Mouse (Mus musculus) hindbrain, embryonic 12.5 days (tissue): ENCODE results near the gene Arpp19. TPM values are rescaled to one million over a fixed set of nuclear protein-coding genes. Genes with fewer than 3 reads are reported as not detected.

Experiments
- ATAC-seq: fragments of 200-750 bp; cut with Nextera tagmentation; 2 replicates; pipeline ENCODE4 v1.8.0; 2017; ENCODE audit warnings: moderate TSS enrichment; ENCODE audit not compliant: low FRiP score
- H3K27ac ChIP-seq: fragments of 300-500 bp; sonication (generic); 2 replicates; pipeline ENCODE4 v1.5.1; 2016; ENCODE audit warnings: mild to moderate bottlenecking
- H3K27me3 ChIP-seq: fragments of 300-500 bp; sonication (generic); 2 replicates; pipeline ENCODE4 v1.6.1; 2016; ENCODE audit warnings: mild to moderate bottlenecking
- H3K36me3 ChIP-seq: fragments of 300-500 bp; sonication (generic); 2 replicates; pipeline ENCODE4 v1.6.1; 2016; ENCODE audit warnings: mild to moderate bottlenecking
- H3K4me1 ChIP-seq: fragments of 300-500 bp; sonication (generic); 2 replicates; pipeline ENCODE4 v1.6.1; 2016
- H3K4me2 ChIP-seq: fragments of 300-500 bp; sonication (generic); replicated peaks from 2 replicates; pipeline ENCODE4 v1.6.1; 2016; ENCODE audit warnings: mild to moderate bottlenecking
- H3K4me3 ChIP-seq: fragments of 300-500 bp; sonication (generic); 2 replicates; pipeline ENCODE4 v1.5.1; 2016; ENCODE audit warnings: mild to moderate bottlenecking
- H3K9ac ChIP-seq: fragments of 300-500 bp; sonication (generic); 2 replicates; pipeline ENCODE4 v1.6.1; 2016; ENCODE audit warnings: mild to moderate bottlenecking, moderate library complexity
- H3K9me3 ChIP-seq: fragments of 300-500 bp; sonication (generic); replicated peaks from 2 replicates; pipeline ENCODE4 v1.6.1; 2016; ENCODE audit warnings: mild to moderate bottlenecking
- WGBS: fragments of 180-500 bp; shearing (Covaris S2); methylation state at CpG from one replicate; pipeline ENCODE4 v1.1.7; 2016; 5-methylcytosine and 5-hydroxymethylcytosine counted together
- polyA plus RNA-seq: library from polyadenylated mRNA; unstranded; fragments of >200 nt; fragmentation: Nextera tagmentation; extraction: Ambion mirVana; gene quantifications from 2 replicates; pipeline ENCODE4 v1.2.1, GENCODE M21; 2016

The Arpp19 gene
- polyA plus RNA-seq, 1 experiment from 2014 or later, result 280 TPM

DNA sequence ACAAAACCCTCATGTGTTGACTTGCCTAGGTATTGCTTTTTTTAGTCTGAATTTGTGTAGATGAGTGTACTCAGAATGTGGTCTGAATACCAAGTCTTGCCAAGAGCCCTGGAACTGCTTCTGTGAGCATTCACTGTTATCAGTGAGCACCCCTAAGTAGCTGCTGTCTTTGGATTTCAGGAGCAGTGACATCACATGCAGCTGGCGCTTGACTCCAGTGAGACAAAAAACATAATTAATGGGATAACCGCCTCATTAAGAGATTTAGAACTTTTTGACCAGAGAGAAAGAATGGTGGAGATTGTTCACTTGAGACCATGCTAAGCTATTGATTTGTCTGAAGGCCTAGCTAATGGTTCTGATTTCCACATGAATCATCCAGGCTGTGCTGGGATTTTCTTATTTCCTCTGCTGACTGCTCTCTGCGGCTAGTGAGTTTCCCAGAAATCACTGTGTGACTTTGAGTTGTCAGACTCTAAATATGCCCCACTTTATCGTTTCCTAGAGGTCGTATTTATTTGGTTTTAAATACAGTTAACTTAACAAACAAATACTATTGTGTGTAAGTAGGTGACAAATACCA, 47.9 kb downstream of the Arpp19 start:
- 63% methylated on average over 5 of the region's 5 CpGs for WGBS
- ATAC-seq, result no peak
- H3K27ac ChIP-seq, result no peak overlapping the region

DNA sequence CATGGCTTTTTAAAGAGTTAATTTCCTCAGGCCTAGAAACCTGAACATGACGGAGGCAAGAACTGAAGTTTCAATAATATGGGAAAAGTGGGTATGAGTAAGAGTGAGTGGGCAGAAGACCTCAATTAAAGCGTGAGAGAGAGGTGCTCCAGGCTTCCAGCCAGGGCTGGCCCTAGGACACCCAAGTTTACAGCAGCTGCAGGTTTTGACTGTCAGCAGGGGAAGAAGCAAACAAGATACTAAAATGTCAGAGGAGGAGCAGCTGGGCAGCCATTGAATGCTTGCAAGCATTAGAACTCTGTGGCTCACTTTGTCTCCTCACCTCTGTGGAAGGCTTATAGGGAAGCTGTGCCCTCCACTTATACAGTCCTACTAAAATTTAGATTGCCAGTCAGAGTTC, 50.4 kb downstream of the Arpp19 start:
- no peak overlapping the region for H3K9ac ChIP-seq
- no peaks in the 10 kb centered on the region for H3K9me3 ChIP-seq
- ATAC-seq, result no peak
- H3K4me1 ChIP-seq, result 0 out of 2 replicates have a peak, but pooled peaks cover 4% of the 10 kb centered on the region
- H3K36me3 ChIP-seq, result no peaks in the 10 kb centered on the region
- H3K27me3 ChIP-seq, result no peaks in the 10 kb centered on the region
- WGBS, result 71% methylated on average over 2 of the region's 2 CpGs
- H3K4me2 ChIP-seq, result no peak overlapping the region
- no peak overlapping the region for H3K27ac ChIP-seq
- H3K4me3 ChIP-seq, result no peak overlapping the region

More for the DNA sequence above, 47.9 kb downstream of the Arpp19 start:
- Histone ChIP-seq H3K27me3 (no peaks in the 10 kb centered on the region), H3K4me2 (no peak overlapping the region), H3K9ac (no peak overlapping the region), H3K36me3 (no peaks in the 10 kb centered on the region), H3K4me3 (no peak overlapping the region), H3K9me3 (no peaks in the 10 kb centered on the region), H3K4me1 (0 out of 2 replicates have a peak, but pooled peaks cover 4% of the 10 kb centered on the region)

DNA sequence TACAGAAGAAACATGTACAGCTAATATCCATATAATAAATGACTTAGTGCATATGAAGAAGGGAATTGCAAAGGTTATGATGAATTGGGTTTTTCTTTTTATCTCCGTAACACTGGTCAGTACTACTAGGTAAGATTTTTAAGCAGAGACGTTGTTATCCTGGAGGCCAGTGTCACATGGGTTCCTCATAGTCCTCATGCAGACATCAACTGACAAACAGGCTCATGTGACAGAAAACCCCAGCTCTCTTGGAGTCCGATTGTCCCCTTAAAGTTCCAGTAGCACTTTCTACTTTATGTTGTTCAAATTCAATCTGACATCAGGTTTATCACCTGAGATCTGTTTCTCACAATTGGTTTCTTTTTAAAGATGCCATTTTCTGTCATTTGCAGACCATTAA, 51.9 kb downstream of the Arpp19 start:
- Histone ChIP-seq H3K36me3 (no peaks in the 10 kb centered on the region), H3K9ac (no peak overlapping the region), H3K27ac (no peak overlapping the region), H3K4me2 (no peak overlapping the region), H3K4me1 (0 out of 2 replicates have a peak, but pooled peaks cover 4% of the 10 kb centered on the region), H3K4me3 (no peak overlapping the region), H3K9me3 (no peaks in the 10 kb centered on the region), H3K27me3 (no peaks in the 10 kb centered on the region)
- no peak for ATAC-seq
- WGBS, result 79% methylated on average over 3 of the region's 3 CpGs

DNA sequence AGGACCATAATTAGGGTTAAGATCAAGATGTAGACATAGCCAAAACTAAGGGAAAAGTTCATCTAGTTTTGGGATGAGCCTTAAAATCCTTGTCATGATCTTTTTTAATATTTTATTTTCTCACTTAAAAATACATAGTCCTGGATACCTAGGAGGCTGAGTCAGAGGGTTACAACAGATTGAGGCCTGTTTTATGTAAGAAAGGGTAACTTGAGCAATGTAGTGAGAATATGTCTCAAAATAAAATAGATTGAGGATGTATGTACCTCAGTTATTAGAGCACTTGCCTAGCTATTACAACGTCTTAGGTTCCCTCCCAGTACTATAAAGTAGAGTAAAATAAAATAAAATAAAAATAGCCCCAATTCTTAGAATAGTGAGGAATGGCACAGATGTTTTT, 54.7 kb downstream of the Arpp19 start:
- Histone ChIP-seq H3K4me1 (no peaks in the 10 kb centered on the region), H3K36me3 (no peaks in the 10 kb centered on the region), H3K9ac (no peak overlapping the region), H3K4me3 (no peak overlapping the region), H3K27me3 (no peaks in the 10 kb centered on the region), H3K27ac (no peak overlapping the region), H3K4me2 (no peak overlapping the region), H3K9me3 (no peaks in the 10 kb centered on the region)
- 83% methylated on average over 1 of the region's 1 CpGs for WGBS
- ATAC-seq, result no peak

DNA sequence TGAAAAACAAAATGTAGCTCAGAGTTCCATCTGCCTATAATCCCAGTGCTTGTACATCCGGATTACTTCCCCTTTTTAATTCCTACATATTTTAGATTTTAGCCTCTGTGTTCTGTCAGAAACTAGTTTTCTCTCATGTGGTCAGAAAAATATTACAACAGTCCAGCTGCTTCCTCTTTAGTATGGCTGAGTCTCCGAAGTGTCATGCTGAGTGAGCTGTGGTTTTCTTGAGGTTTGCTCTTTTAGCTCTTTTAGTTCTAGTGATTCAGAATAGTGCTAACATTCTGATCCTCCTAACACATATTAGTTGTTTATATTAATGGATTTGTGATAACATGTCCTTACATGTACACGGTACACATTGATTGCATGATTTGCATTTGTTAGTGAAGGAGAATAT, 57.3 kb downstream of the Arpp19 start:
- Histone ChIP-seq H3K27me3 (no peaks in the 10 kb centered on the region), H3K9me3 (no peaks in the 10 kb centered on the region), H3K4me2 (no peak overlapping the region), H3K4me1 (no peaks in the 10 kb centered on the region), H3K27ac (no peak overlapping the region), H3K36me3 (no peaks in the 10 kb centered on the region), H3K4me3 (no peak overlapping the region), H3K9ac (no peak overlapping the region)
- no peak for ATAC-seq
- WGBS, result 84% methylated on average over 3 of the region's 3 CpGs

DNA sequence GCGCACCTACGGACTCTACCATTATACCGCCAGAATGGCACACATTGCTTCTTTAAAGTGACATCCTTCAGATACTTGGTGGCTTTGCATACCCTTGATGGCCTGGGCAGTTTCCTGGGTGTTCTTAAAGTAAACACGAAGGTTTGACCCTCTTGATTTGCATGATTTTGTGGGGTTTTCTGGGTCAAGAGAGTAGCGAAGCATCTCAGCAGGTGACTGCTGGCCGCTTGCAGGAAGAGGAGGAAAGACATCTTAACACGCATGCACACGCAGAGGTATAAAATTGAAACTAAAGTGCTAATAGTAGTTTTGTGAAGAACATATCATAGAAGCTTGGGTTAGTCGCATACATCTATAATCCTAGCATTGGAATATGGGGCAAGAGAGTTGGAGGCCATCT, 61.5 kb downstream of the Arpp19 start:
- H3K4me3 ChIP-seq, result no peak overlapping the region
- no peaks in the 10 kb centered on the region for H3K36me3 ChIP-seq
- H3K27ac ChIP-seq, result no peak overlapping the region
- no peak for ATAC-seq
- H3K9me3 ChIP-seq, result no peaks in the 10 kb centered on the region
- WGBS, result 94% methylated on average over 9 of the region's 9 CpGs
- no peak overlapping the region for H3K4me2 ChIP-seq
- no peaks in the 10 kb centered on the region for H3K4me1 ChIP-seq
- no peaks in the 10 kb centered on the region for H3K27me3 ChIP-seq
- H3K9ac ChIP-seq, result no peak overlapping the region

DNA sequence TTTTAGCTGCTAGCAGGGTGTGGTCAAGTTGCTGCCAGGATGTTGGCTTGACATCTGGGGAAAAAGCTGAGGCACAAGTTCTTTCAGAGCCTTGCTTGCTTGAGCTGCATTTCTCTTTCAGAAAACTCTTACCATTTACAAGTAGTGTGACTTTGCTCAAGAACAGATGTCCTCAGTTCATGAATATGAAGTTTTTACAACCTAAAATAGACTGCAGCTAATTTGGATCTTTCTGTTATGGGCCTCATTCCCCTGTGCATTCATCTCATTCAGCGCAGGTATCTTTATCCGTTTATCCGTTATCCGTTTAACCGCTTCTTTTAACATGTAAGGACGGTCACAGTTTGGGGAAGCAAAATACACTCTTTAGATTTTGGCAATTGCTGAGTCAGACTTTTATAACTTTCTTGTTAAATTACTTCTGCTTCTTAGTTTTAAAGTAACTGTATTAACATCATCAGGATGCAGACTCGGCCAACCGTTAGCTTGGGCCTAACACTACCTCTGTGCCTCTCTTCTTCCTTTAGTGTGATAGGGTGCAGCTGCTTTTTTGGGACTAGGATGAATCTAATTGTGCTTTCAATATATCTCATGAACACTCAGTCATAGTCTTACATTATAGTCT, 62.9 kb downstream of the Arpp19 start:
- WGBS, result 94% methylated on average over 8 of the region's 8 CpGs
- H3K4me2 ChIP-seq, result no peak overlapping the region
- no peak overlapping the region for H3K9ac ChIP-seq
- no peaks in the 10 kb centered on the region for H3K27me3 ChIP-seq
- no peak overlapping the region for H3K4me3 ChIP-seq
- H3K9me3 ChIP-seq, result no peaks in the 10 kb centered on the region
- ATAC-seq, result no peak
- no peaks in the 10 kb centered on the region for H3K36me3 ChIP-seq
- no peak overlapping the region for H3K27ac ChIP-seq
- H3K4me1 ChIP-seq, result no peaks in the 10 kb centered on the region

DNA sequence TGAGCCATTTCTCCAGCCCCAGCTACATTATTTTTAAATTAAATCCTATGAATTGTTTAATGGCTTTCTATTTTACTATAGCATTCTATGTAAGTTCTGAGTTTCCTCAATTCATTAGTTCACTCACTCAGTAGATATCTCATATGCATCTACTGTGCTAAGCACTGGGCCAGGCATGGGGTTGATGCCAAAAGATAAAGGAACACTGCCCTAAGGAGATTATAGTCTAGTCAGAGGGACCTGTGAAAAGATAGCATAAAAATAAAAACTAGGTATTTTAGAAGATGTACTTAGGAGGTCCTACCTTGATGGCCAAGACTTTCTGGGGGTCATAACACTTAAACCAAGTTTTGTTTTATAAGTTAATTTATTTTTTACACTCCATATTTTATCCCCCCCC, 64.7 kb downstream of the Arpp19 start:
- ATAC-seq, result no peak

More for the DNA sequence above, 64.7 kb downstream of the Arpp19 start:
- Histone ChIP-seq H3K4me1 (no peaks in the 10 kb centered on the region), H3K4me3 (no peak overlapping the region), H3K36me3 (no peaks in the 10 kb centered on the region), H3K27me3 (no peaks in the 10 kb centered on the region), H3K27ac (no peak overlapping the region), H3K4me2 (no peak overlapping the region), H3K9me3 (no peaks in the 10 kb centered on the region), H3K9ac (no peak overlapping the region)

Other genes with a start within 250 kb of the Arpp19 start
- gene Onecut1, start 175.7 kb upstream of the Arpp19 start, polyA plus RNA-seq, result 9.3 and 11.7 TPM in 2 replicates
- gene Fam214a, start 84.7 kb upstream of the Arpp19 start, polyA plus RNA-seq, result 26.8 and 30.9 TPM in 2 replicates
- gene Myo5a, start 33.4 kb downstream of the Arpp19 start, polyA plus RNA-seq, result 40.9 and 44.5 TPM in 2 replicates
- 0.65 and 1.8 TPM in 2 replicates for gene Myo5c, start 194.4 kb downstream of the Arpp19 start, polyA plus RNA-seq